Mouse (Mus musculus) neural tube, embryonic 10.5 days (tissue): ENCODE data around the gene Cnst.
A peak's percentile ranks its signal among the peaks of the same experiment; 100 is the strongest.

Experiments used
- DNase-seq: peaks from one replicate; pipeline ENCODE4 v3.0.0-alpha.2; 2017; ENCODE audit warnings: low spot score; ENCODE audit errors: extremely low spot score

Cnst gene

DNA sequence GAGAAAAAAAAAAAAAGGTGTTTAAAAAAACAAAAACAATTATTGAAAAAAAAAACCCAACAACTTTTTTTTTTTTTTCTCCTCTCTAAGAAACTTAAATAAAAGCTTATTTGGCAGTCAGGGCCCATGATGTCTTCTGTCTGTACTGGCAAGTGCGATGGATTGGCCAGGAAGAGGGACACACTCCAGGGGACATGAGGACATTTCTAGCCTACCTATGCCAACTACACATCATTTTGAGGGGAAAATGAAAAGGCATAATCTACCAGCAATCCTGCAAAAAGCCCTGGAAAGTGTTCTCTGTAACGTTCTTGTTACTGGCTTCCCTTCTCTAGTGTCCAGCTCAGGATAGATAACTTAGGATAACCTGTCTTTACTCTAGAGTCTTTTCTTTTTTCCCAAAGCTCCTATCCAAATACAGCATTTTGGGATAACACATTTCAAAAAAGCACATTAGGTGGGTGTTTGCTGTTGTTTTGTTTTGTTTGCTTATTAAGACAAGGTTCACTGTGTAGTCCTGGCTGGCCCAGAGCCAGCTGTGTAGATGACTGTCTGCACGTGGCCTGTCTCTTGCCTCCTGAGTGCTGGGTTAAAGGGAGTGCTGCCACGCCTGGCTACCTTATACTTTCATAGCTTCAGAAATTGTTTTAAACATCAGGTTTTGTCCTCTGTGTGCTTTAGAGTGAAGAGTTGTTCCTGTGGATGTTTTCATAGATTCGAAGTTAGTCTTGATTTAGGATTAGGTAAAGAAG lies 7.2 kb downstream of the Cnst start:
- no peak for DNase-seq

DNA sequence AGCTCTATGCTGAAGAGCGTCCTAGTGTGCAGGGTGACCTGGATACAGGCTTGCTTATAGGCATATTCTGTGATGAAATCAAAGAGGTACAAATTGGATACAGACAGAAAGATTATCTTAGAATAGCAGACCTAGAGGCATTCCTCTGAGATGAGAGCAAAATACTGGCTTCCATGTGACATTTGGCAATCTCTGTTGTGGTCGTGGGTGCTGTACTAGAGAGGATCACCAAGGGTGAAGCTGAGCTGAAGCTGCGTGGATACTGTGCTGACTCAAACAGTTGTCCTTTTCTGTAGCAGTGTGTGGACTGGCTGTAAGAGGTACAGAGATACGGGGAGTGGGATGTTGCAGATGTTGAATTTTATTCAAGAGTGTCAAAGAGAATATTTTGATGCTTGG lies 7.8 kb downstream of the Cnst start:
- no peak for DNase-seq

DNA sequence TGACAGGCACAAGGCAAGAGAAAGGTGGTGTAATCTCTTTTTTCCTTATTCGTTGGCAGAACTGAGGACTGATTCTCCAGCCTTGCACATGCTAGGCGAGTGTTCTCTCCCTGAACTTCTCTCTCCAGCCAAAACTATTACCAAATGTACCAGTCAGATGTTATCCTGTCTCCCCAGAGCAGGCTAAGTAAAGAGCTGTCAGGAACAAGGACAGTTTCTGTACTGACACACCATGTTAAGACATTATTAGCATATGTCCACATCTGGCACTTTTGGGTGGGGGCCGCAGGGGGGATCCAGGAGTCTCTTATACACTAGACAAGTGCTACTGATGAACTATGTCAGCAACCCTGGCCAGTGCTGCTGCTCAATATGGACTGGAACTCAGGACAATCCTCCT lies 10.8 kb downstream of the Cnst start:
- DNase-seq: no peak

DNA sequence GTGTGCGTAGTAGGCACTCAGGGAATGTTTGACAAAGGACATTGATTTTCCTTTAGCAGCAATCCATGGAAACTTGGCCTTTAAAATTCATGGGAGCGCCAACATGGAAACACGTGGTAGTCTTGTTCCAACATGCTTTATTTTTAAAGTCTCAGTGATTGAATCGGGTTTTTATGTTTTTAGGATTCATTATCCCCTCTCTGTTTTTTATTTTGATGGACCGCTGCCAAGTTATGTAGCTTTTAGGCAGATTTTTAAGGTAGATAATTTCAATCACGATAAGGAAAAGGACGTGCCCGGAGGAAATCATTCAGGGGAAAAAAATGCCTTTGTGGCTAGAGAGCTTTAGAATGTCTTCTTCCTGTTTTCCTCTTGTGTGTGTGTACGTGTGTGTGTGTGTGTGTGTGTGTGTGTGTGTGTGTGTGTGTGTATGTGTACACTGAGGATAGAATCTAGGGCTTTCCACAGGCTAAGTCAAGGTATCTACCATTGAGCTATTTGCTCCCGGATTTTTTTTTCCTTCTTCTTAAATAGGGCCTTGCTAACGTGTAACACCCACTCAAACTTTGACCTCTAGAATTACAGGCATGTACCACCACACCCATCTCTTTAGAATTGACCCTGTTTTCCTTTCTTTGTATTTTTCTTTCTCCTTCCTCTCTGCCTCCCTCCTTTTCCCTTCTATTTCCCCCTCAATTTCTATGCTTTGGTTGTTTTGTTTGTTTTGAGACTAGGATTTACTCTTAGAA lies 13.4 kb downstream of the Cnst start:
- no peak for DNase-seq

DNA sequence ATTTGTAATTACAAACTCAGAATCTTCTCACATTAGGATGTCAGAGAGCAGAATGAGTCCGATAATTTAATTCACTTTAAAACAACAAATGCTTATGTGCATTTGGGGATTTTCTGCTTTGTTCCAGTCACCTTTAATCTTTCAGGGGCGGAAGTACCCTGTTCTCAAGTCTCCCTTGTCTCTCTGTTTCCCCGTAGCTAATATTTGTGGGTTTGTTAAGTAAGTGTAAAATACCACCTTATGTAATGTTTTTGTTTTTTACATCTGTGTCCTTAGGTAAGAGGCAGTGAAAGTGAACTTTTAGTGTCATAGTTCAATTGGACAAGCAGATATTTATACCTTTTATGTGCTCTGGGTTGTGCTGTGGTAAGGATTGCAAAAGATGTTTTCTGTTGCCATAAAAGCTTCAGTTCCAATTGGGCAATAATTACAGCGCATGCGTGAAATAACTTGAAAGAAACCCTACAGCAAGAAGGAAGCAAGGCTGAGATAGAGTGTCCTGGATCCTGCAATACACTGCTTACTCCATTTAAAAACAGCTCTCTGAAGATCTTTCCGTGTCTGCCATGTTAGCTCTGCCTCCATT lies 14.8 kb downstream of the Cnst start:
- no peak for DNase-seq

DNA sequence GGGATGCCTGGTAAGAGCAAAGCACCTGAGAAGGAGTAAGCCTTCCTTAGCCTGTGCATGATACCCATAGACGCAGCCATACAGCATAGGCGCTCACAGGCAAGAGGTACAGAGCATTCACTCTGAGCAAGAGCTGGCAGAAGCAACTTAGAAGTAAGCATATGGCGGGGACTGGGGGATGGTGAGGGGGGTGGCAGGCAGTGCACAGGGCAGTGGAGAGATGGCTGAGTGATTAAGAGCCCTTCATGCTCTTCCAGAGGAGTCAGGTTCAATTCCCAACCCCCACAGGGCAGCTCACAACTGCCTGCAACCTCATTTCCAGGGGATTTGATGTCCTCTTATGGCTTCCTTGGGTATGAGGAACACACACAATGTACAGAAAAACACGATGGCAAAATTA lies 17.0 kb downstream of the Cnst start:
- no peak for DNase-seq

DNA sequence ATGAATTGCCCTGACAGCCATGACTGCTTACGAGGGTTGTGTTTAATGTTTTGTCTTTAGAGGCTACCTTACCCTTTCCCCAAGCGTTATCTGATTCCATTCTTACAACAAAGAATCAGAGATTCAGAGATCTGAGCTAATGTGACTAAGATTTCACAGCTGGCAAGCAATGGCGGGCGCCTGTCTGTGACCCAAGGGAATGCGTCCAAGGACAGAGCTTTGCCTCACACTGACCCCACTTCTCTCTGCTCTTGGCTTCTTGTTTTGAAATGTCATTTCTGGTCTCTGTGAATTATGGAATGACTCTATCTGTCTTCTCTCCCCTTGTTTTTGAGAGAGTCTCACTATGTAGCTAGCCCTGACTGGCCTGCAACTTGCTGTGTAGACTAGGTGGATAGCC lies 17.8 kb downstream of the Cnst start:
- DNase-seq: no peak

DNA sequence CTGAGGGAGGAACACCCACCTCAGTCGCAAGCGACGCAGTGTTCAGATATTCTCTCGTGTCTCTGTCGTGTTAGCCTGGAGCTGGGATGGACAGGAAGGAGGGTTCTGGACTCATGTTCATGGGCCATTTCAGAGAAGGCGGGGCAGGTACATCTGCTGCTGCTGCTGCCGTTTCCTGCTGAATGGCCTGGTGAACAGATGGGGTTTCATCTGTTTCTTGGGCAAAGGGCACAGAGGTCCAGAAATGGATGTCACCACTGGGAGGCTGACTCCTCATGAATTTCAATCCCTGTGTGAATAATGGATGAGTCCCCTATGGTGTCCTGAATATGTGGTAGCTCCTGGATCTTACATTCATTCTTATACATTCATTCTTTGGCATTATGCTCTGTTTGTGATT lies 21.4 kb downstream of the Cnst start:
- peak; percentile 50 for DNase-seq

DNA sequence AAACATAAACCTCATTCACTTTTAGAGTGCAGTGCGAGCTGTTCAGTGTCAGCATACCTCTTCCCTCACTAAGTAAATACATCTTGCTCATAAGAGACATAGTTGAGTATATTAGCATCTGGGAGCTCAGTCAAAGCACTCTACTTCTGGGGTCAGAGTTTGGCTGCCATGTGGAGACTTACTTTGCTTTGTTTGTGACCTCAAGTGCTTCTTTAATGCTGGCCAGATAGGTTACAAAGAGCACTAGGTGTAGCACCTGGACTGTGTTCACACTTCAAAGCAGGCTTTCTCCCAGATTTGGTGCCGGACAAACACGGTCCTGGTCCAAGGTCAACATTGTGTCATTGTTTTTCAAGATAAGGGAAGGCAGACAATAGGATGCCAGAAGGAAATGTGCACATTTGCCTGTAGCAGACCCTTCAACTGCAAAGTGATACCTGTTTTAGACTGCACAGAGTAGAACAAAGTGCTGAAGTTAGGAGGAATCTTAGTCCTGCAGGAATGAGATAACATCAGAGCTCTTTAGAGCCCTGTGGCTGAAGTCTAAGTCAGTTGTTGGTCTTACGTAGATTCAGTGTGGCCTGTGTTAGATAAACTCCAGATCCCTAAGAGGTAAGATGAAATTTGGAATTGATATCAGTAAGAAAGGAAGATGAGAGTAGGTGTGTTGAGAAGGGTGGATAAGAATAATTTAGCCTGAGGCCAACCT lies 22.7 kb downstream of the Cnst start:
- DNase-seq: no peak

DNA sequence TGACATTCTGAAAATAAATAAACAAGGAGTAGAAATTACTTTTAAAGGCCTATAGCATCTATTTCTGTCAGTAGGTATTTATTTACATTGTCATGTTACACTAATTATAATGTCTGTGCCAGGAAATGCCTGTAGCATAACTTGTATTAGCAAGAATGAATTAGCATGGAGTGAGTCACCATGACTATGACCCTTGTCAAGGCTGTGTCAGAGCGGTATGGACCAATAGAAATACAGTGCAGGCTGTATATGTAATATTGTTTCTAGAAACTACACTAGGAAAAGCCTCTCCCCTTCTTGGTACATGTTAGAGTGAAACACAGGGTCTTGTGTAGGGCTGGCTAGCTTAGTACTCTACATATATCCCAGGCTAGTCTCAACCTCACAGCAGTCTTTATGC lies 24.3 kb downstream of the Cnst start:
- DNase-seq: no peak

DNA sequence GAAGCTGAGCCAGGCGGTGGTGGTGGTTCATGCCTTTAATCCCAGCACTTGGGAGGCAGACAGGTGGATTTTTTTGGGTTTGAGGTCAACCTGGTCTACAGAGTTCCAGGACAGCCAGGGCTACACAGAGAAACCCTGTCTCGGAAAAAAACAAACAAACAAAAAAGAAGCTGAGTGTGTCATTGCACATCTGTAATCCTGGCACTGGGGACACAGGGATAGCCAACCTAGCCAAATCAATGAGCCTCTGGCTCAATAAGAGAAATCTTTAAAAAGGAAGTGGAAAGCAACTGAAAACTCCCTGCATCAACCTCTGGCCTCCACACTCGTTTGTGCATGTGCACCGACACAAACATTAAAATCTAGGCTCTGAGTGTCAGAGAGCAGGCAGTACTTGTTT lies 25.5 kb downstream of the Cnst start:
- DNase-seq: no peak

DNA sequence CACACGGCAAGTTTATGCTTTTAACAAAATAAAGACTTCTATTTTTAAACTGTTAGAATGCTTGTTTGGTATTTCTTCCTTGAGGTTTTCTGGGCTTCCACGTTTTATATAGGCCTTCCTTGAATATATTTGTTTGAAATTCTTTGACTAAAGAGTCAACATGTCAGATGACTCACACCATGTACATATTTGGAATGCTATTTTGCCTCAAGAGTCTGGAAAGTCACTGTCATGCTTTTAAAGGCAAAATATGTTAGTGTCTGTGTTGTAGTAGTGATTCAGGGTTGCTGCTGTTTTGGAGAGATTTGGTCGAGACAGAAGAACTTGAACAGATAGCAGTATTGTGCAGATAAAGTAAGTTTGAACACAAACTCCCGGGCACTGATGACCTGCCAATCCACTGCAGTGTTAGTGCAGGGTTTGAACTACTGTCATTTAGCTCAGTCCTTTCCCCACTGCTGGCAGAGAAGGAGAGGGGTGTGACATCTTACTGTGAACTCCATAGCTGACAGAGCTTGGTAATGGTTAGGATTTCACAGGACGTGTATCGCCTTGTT lies 27.6 kb downstream of the Cnst start:
- DNase-seq: no peak

DNA sequence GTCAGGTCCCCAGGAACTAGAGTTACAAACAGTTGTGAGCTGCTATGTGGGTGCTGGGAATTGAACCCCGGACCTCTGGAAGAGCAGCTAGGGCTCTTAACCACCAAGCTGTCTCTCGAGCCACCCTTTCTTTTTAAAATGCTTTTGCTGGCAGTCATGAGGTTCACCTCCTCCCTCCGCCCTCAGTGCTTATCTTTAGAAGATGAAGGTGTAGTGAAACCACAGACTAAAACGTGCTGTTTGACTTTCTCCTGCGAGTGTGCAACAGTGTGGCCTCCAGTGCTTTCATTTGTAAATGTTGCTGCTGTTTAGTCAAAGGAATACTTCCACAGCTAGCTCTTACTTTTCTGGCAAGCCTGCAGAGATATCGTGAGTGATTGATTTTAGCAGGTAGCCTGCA lies 32.5 kb downstream of the Cnst start:
- no peak for DNase-seq

DNA sequence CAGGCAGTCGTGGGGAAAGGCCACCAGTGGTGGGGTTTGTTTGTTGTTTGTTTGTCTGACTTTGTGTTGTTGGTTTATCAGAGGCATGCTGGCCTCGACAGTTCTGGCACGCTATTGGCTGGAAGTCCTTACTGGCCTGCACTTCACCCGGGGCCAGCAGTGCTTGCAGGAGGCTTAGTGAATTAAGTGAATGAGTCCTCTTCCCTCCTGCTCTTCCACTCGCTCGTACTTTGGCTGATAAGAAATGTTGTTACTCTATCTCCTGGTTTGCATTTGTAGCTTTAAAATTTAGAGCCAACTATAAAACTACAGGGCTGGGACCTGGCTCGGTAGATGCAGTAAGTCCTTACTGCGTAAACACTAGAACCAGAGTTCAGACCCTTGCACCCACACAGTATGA lies 34.0 kb downstream of the Cnst start:
- no peak for DNase-seq

DNA sequence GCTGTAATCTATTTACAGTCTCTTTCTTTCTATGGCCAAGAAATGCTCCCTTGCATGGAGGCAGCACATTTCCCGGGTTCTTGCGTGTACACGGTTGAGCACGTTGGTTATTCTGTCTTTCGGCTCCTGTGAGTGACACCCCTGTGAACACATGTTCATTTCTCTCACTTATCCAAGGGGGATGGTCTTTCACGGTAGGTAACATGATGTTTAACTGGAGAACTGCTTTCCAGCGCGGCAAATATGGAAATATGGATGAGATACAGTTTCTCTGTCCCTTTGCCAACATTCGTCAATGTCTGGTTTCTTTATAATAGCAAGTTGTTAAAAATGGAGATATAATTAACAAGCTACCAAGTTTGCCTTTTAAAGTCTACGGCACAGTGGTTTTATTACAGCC lies 35.3 kb downstream of the Cnst start:
- DNase-seq: no peak

DNA sequence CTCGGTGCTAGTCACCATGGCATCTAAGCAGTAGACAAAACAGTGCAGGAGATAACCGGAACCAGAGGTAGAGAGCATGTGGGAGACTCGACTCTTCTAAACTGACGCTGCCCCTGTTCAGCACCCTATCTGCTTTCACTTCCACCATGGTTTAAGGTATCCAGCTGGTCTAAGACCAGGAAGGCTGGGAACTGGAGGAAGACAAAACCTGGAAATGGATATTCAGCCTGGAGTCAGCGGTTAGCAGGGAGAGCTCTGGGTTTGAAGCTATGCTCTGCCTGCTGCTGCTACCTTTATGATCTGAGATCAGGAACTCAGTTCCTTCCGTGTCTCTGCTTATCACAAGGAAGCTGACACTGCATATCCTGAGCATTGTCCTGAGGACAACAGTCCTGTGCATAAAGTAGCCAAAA lies 35.9 kb downstream of the Cnst start:
- DNase-seq: no peak

DNA sequence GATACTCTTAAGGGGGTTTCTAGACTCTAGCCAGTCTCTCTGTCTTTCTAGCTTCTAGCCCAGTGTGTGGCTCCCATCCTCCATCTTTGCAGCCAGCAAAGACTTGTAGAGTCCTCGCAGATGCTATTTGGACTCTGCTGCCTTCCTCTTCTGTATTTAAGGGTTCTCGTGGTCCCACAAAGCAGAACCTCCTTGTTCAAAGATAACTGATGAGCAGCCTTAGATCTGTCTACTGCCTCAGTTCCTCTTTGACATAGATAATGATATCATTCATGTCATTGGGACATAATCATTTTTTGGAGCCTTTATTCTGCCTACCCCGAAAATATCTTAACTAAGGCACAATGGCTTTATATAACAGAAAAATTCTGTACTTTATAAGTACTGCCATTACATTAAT lies 36.9 kb downstream of the Cnst start:
- no peak for DNase-seq

DNA sequence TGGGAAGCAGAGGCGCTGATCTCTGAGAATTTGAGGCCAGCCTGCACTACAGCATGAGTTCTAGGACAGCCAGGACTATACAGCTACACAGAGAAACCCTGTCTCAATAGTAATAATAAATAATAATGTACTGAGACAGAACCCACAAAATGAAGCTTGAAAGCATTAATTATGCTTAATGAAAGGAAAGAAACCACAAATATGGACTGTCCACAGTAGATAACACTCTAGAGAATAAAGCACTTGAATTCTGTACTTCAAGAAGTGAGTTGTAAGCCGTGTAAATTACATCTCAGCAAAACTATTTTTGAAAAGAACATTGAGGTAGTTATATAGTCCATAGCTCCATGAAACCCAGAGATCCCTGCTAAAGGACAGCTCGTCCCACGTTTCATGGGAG lies 38.0 kb downstream of the Cnst start:
- DNase-seq: no peak

DNA sequence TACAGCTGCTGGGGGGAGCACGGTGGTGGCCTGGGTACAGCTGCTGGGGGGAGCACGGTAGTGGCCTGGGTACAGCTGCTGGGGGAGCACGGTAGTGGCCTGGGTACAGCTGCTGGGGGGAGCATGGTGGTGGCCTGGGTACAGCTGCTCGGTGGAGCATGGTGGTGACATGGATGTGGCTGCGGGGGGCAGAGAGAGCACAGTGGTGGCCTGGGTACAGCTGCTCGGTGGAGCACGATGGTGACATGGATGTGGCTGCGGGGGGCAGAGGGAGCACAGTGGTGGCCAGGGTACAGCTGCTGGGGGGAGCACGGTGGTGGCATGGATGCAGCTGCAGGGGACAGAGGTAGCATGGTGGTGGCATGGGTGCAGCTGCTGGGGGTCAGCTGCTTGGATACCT lies 39.5 kb downstream of the Cnst start:
- no peak for DNase-seq

DNA sequence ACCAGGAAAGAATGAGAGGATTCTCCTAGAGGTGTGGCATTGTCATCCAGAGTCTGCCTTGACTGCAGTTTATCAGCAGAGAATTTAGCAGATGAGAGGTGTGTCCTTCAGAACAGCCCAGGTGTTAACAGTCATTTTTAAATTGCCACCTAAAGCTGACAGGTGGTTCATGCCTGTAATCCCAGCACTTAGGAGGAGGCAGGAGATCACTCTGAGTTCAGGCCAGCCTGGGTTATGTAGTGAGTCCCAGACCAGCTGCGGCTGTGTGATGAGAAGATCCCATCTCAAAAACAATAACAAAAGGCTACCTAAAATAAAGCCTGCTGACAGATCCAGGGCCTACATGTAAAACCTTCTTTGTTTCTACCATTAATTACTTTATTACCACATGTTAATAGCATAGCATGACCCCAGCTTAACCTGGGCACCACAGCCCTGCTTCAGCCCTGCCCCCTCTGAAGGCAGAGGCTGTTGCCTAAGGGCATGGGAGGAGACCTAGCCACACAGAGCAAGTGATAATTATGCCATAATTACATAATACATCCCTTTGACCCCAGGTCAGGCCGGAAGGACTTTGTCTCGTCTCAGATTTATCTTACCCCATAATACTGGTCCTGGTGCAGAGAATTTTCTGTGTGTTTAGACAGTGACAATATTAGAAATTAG lies 40.4 kb downstream of the Cnst start:
- DNase-seq: no peak

DNA sequence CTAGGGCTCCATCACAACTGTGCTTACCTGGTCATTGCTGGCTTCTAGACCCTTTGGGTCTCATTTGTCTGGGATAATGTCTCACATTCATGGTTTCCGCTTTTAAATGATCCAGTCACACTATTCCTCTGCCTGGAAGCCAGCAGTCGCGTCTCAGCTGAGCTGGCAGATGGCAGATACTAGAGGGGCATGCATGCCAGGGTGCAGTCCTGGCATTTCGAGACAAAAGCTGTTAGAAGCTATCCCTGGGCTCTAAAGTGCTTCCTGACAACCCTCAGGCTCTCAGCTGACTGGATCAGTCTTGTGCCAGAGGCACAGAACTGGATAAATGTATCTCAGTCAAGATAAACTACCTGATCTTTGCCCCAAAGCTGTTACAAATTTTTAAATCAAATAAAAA lies 42.1 kb downstream of the Cnst start:
- no peak for DNase-seq
